Mouse (Mus musculus) olfactory bulb, adult 2 months (tissue): ENCODE data around the gene Rnf215. TPM values are rescaled to one million over a fixed set of nuclear protein-coding genes. Genes with fewer than 3 reads are reported as not detected.
A peak's percentile ranks its signal among the peaks of the same experiment; 100 is the strongest.

ENCODE experiments used
- H3K27ac ChIP-seq: fragments of 200-500 bp; 2 replicates; pipeline ENCODE4 v1.5.1; 2012; ENCODE audit warnings: low read depth, low read length; ENCODE audit not compliant: insufficient read depth
- H3K4me1 ChIP-seq: fragments of 200-500 bp; 2 replicates; pipeline ENCODE4 v1.6.1; 2012; ENCODE audit warnings: low read length; ENCODE audit not compliant: control insufficient read depth, insufficient read depth
- H3K4me3 ChIP-seq: fragments of 200-500 bp; 2 replicates; pipeline ENCODE4 v1.5.1; 2012; ENCODE audit warnings: mild to moderate bottlenecking, low read depth, low read length, moderate library complexity; ENCODE audit not compliant: insufficient read depth
- CTCF ChIP-seq: fragments of 200-500 bp; IDR thresholded peaks from 2 replicates; pipeline ENCODE4 v1.5.1; 2012; ENCODE audit warnings: low read depth, mild to moderate bottlenecking, low read length, moderate library complexity; ENCODE audit not compliant: insufficient read depth
- POLR2A ChIP-seq: fragments of 200-500 bp; IDR thresholded peaks from 2 replicates; pipeline ENCODE4 v1.6.1; 2012; ENCODE audit warnings: mild to moderate bottlenecking, low read depth, low read length, moderate library complexity; ENCODE audit not compliant: insufficient read depth
- WGBS: fragments of 180-500 bp; shearing (Covaris S2); methylation state at CpG from one replicate; pipeline ENCODE4 v1.1.7; 2018; 5-methylcytosine and 5-hydroxymethylcytosine counted together
- polyA plus RNA-seq: library from polyadenylated mRNA; stranded (reverse); fragments of >200 nt; gene quantifications from 2 replicates; pipeline ENCODE4 v1.2.4, GENCODE M21; 2012; ENCODE audit warnings: low replicate concordance; ENCODE audit not compliant: missing spikeins, insufficient read depth, insufficient read length

Rnf215 gene
- polyA plus RNA-seq, 1 experiment = not detected

- peaks cover 1% of the 10 kb centered on the region; the same call in 1 of the 2 replicates for H3K4me1 ChIP-seq
- H3K27ac ChIP-seq = no peak overlapping the region
- 92% methylated on average over 7 of the region's 7 CpGs for WGBS
- H3K4me3 ChIP-seq = no peak overlapping the region
- no peak for TF ChIP-seq CTCF
- no peak for TF ChIP-seq POLR2A
Measured at GRCm38 (mm10) chr11:4153694-4154093, 18.7 kb downstream of the Rnf215 start.

- WGBS = 53% methylated on average over 5 of the region's 5 CpGs
- Histone ChIP-seq H3K4me1 (peaks cover 5% of the 10 kb centered on the region; the same call in 1 of the 2 replicates), H3K4me3 (no peak overlapping the region), H3K27ac (no peak overlapping the region)
- TF ChIP-seq POLR2A = no peak
- no peak for TF ChIP-seq CTCF
Measured at GRCm38 (mm10) chr11:4155641-4156040, 20.6 kb downstream of the Rnf215 start.

- H3K27ac ChIP-seq = no peak overlapping the region
- no peak overlapping the region for H3K4me3 ChIP-seq
- WGBS = 65% methylated on average over 3 of the region's 3 CpGs
- peaks cover 7% of the 10 kb centered on the region; the same call in 1 of the 2 replicates for H3K4me1 ChIP-seq
- TF ChIP-seq CTCF (no peak), POLR2A (no peak)
Measured at GRCm38 (mm10) chr11:4158676-4159075, 23.7 kb downstream of the Rnf215 start.

DNA sequence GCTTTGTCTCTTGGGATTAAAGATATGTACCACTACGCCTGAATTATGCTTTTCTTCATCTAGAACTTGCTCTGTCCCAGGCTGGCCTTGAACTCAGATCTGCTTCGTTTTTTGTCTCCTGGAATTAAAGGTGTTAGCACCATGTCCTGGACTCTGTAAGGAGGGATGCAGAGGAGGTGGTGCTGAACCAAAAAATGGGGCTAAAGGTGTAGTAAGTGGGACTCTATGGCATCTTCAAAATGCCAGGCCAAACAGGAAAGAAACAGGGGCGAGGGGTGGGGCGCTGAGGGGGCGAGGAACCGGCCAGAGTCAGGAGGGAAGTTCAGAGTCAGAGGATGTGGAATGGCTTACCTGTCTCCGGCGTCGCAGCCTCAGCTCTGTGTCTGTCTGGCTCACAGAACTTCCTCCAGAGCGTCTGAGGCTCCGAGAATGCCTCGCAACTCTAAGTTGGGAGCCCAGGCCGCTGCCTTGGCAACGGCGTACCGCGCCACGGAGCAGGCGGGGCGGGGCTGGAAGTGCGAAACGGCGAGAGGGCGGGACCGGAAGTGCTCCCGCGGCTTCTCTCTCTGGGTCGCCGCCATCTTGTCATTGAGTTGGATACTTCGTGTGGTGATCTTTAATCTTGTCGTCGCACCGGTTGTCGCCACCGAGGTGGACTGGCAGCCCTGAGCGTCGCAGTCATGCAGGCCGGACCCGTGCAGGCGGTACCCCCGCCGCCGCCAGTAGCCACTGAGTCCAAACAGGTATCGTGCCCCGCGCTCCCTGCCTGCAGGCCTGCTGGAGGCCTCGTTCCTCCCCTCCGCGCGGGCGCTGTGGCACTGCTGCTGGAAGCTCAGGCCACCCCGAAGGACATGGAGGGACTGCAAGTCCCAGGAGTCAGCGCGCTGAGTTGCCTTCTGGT, 25.1 kb downstream of the Rnf215 start, which contains the start of the genes Ccdc157 and Sf3a1:
Gene Ccdc157 (minus strand): TSS at position 486 of the 901 bp plus-strand sequence.
Gene Sf3a1 (plus strand): TSS at position 543 of the 901 bp plus-strand sequence.
- peak within 1 kb of the TSS; percentile 82 for H3K4me3 ChIP-seq
- 1% methylated on average over 54 of the region's 54 CpGs for WGBS
- peaks cover 10% of the 10 kb centered on the region; the same call in 1 of the 2 replicates for H3K4me1 ChIP-seq
- TF ChIP-seq POLR2A (peak; percentile 63), CTCF (no peak)
- peak within 1 kb of the TSS; percentile 96 for H3K27ac ChIP-seq

GRCm38 (mm10) chr11:4160758-4161480, 25.9 kb downstream of the Rnf215 start:
- WGBS = 4% methylated on average over 15 of the region's 15 CpGs
- peak overlapping the region; percentile 96; the same call in 1 of the 2 replicates for H3K27ac ChIP-seq
- no peak for TF ChIP-seq POLR2A
- TF ChIP-seq CTCF = no peak
- peaks cover 10% of the 10 kb centered on the region; the same call in 1 of the 2 replicates for H3K4me1 ChIP-seq
- peak overlapping the region; percentile 82 for H3K4me3 ChIP-seq

- TF ChIP-seq POLR2A (no peak), CTCF (no peak)
- WGBS = 51% methylated on average over 2 of the region's 2 CpGs
- peaks cover 8% of the 10 kb centered on the region; the same call in 1 of the 2 replicates for H3K4me1 ChIP-seq
- no peak overlapping the region for H3K4me3 ChIP-seq
- no peak overlapping the region for H3K27ac ChIP-seq
Measured at GRCm38 (mm10) chr11:4164701-4165100, 29.7 kb downstream of the Rnf215 start.

DNA sequence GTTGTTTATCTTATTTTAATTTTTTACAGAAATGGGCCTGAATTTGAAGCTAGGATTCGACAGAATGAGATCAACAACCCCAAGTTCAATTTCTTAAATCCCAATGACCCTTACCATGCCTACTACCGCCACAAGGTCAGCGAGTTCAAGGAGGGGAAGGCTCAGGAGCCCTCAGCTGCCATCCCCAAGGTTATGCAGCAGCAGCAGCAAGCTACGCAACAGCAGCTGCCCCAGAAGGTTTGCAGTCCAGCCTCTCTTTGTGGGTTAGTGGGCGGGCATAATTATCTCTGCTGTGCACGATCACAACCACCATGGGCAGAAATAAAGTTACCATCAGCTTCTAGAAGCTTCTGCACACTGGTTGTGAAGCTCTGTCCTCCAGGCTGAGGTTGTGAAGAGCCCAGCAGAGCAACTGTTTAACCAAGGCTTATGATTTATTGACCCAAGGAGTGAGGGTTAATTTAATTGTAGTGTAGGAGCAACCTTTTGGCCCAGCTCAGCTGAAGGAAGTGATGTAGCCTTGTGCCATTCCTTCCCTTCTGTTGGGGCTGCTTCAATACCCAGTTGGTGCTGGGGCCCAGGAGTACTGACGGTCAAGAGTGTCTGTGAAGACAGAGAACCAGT, 31.6 kb downstream of the Rnf215 start:
- Histone ChIP-seq H3K4me1 (peaks cover 6% of the 10 kb centered on the region; the same call in 1 of the 2 replicates), H3K27ac (no peak overlapping the region), H3K4me3 (no peak overlapping the region)
- TF ChIP-seq CTCF (no peak), POLR2A (no peak)
- WGBS = 71% methylated on average over 7 of the region's 7 CpGs

DNA sequence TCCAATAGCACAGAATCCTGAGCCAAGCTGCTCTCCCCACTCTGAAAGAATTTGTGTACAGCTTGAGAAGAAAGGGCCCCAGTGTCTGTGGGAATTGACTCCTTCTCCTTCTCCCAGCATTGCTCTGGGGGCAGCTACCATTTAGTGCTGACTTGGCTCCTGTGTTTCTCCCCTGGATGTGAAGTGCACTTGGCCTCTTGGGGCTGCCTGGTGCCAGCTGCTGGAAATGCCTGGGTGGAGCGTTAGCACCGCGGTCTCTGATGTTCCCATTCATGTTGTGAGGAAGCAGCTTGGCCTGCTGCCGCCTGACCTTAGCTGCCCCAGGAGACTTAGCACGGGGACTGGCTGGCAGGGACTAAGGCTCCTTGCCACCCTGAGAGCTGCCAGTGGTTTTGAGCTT, 39.6 kb downstream of the Rnf215 start:
- TF ChIP-seq CTCF = no peak
- no peak for TF ChIP-seq POLR2A
- Histone ChIP-seq H3K27ac (peak overlapping the region; percentile 30; the same call in 1 of the 2 replicates), H3K4me3 (no peak overlapping the region), H3K4me1 (no peaks in the 10 kb centered on the region; the same call in 1 of the 2 replicates)
- WGBS = 30% methylated on average over 5 of the region's 5 CpGs

DNA sequence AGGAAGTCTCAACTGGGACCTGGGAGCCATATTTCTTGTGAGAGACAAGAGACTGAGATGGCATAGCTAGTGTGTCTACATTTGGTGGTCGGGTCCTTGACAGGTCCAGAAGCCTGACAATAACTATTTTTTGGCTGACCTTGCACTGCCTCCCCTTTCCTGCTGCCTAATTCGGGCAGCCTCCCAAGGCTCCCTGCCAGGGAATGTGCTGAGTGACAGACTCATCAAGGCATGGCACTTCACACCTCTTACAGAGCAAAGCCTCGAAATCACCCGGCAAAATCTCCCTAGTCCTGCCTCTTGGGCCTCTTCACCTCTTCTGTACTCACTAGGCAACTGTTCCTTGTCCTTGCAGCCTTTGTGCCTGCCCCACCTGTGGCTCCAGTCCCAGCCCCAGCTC, 42.7 kb downstream of the Rnf215 start:
- H3K4me3 ChIP-seq = no peak overlapping the region
- TF ChIP-seq CTCF = no peak
- no peak for TF ChIP-seq POLR2A
- H3K4me1 ChIP-seq = no peaks in the 10 kb centered on the region; the same call in 1 of the 2 replicates
- 31% methylated on average over 4 of the region's 4 CpGs for WGBS
- no peak overlapping the region for H3K27ac ChIP-seq
